Mouse (Mus musculus): ENCODE results near the gene Thop1. TPM values are rescaled to one million over a fixed set of nuclear protein-coding genes. Genes with fewer than 3 reads are reported as not detected.

The Thop1 gene
- polyA plus RNA-seq (2012), result 5.2 and 5.3 TPM in 2 replicates

GRCm38 (mm10) chr10:81069836-81070235 lies at the start of gene Thop1:
Gene Thop1, plus strand, starts transcription at chr10:81070035.
- peaks cover 9% of the 10 kb centered on the region for H3K27me3 ChIP-seq (ENCODE audit: control insufficient read depth)
- H3K36me3 ChIP-seq (ENCODE audit: control insufficient read depth), result peaks cover 28% of the 10 kb centered on the region
- no peaks in the 10 kb centered on the region for H3K9me3 ChIP-seq (ENCODE audit: control insufficient read depth, low read length)
- H3K4me3 ChIP-seq (replicated peaks), result peak within 1 kb of the TSS; percentile 66
- TF ChIP-seq TAL1 (IDR thresholded peaks at IDR 0.05; ENCODE audit: low read length) (no peak), GATA1 (IDR thresholded peaks at IDR 0.05; ENCODE audit: low read length) (no peak)
- H3K4me1 ChIP-seq (ENCODE audit: control insufficient read depth), result peaks cover 38% of the 10 kb centered on the region

GRCm38 (mm10) chr10:81020207-81020606 lies 49.6 kb upstream of the Thop1 start:
- H3K36me3 ChIP-seq (ENCODE audit: control insufficient read depth), result no peaks in the 10 kb centered on the region
- peaks cover 5% of the 10 kb centered on the region for H3K9me3 ChIP-seq (ENCODE audit: control insufficient read depth, low read length)
- peaks cover 34% of the 10 kb centered on the region for H3K4me1 ChIP-seq (ENCODE audit: control insufficient read depth)
- H3K4me3 ChIP-seq (replicated peaks), result no peak overlapping the region
- TF ChIP-seq GATA1 (IDR thresholded peaks at IDR 0.05; ENCODE audit: low read length) (no peak), TAL1 (IDR thresholded peaks at IDR 0.05; ENCODE audit: low read length) (no peak)
- H3K27me3 ChIP-seq (ENCODE audit: control insufficient read depth), result peaks cover 45% of the 10 kb centered on the region

GRCm38 (mm10) chr10:81021547-81022110 lies 48.2 kb upstream of the Thop1 start:
- H3K9me3 ChIP-seq (ENCODE audit: control insufficient read depth, low read length), result peaks cover 5% of the 10 kb centered on the region
- H3K27me3 ChIP-seq (ENCODE audit: control insufficient read depth), result peaks cover 57% of the 10 kb centered on the region
- no peak for TF ChIP-seq GATA1 (IDR thresholded peaks at IDR 0.05; ENCODE audit: low read length)
- H3K36me3 ChIP-seq (ENCODE audit: control insufficient read depth), result no peaks in the 10 kb centered on the region
- H3K4me3 ChIP-seq (replicated peaks), result no peak overlapping the region
- H3K4me1 ChIP-seq (ENCODE audit: control insufficient read depth), result peaks cover 27% of the 10 kb centered on the region

- Histone ChIP-seq H3K9me3 (ENCODE audit: control insufficient read depth, low read length) (peaks cover 5% of the 10 kb centered on the region), H3K4me3 (replicated peaks) (no peak overlapping the region), H3K4me1 (ENCODE audit: control insufficient read depth) (peaks cover 27% of the 10 kb centered on the region), H3K36me3 (ENCODE audit: control insufficient read depth) (no peaks in the 10 kb centered on the region), H3K27me3 (ENCODE audit: control insufficient read depth) (peaks cover 57% of the 10 kb centered on the region)
- TF ChIP-seq GATA1 (IDR thresholded peaks at IDR 0.05; ENCODE audit: low read length) (no peak), TAL1 (IDR thresholded peaks at IDR 0.05; ENCODE audit: low read length) (no peak)
Observed at GRCm38 (mm10) chr10:81022744-81023143, 47.1 kb upstream of the Thop1 start.

- Histone ChIP-seq H3K27me3 (ENCODE audit: control insufficient read depth) (peaks cover 57% of the 10 kb centered on the region), H3K9me3 (ENCODE audit: control insufficient read depth, low read length) (peaks cover 2% of the 10 kb centered on the region), H3K4me3 (replicated peaks) (no peak overlapping the region), H3K36me3 (ENCODE audit: control insufficient read depth) (no peaks in the 10 kb centered on the region), H3K4me1 (ENCODE audit: control insufficient read depth) (peaks cover 19% of the 10 kb centered on the region)
- no peak for TF ChIP-seq TAL1 (IDR thresholded peaks at IDR 0.05; ENCODE audit: low read length)
- no peak for TF ChIP-seq GATA1 (IDR thresholded peaks at IDR 0.05; ENCODE audit: low read length)
Observed at GRCm38 (mm10) chr10:81024346-81024937, 45.4 kb upstream of the Thop1 start.

- no peak for TF ChIP-seq TAL1 (IDR thresholded peaks at IDR 0.05; ENCODE audit: low read length)
- Histone ChIP-seq H3K36me3 (ENCODE audit: control insufficient read depth) (peaks cover 3% of the 10 kb centered on the region), H3K4me1 (ENCODE audit: control insufficient read depth) (peaks cover 15% of the 10 kb centered on the region), H3K27me3 (ENCODE audit: control insufficient read depth) (peaks cover 57% of the 10 kb centered on the region), H3K4me3 (replicated peaks) (no peak overlapping the region), H3K9me3 (ENCODE audit: control insufficient read depth, low read length) (peaks cover 2% of the 10 kb centered on the region)
Observed at GRCm38 (mm10) chr10:81025047-81025621, 44.7 kb upstream of the Thop1 start.

- H3K4me3 ChIP-seq (replicated peaks), result no peak within 1 kb of the TSS
- TF ChIP-seq GATA1 (IDR thresholded peaks at IDR 0.05; ENCODE audit: low read length) (no peak), TAL1 (IDR thresholded peaks at IDR 0.05; ENCODE audit: low read length) (no peak)
- peaks cover 55% of the 10 kb centered on the region for H3K27me3 ChIP-seq (ENCODE audit: control insufficient read depth)
- peaks cover 2% of the 10 kb centered on the region for H3K9me3 ChIP-seq (ENCODE audit: control insufficient read depth, low read length)
- peaks cover 9% of the 10 kb centered on the region for H3K36me3 ChIP-seq (ENCODE audit: control insufficient read depth)
- H3K4me1 ChIP-seq (ENCODE audit: control insufficient read depth), result peaks cover 15% of the 10 kb centered on the region
Observed at GRCm38 (mm10) chr10:81025639-81026275, 44.1 kb upstream of the Thop1 start, which contains the start of gene Diras1. Gene Diras1, minus strand, starts transcription at chr10:81025662.

- Histone ChIP-seq H3K27me3 (ENCODE audit: control insufficient read depth) (peaks cover 44% of the 10 kb centered on the region), H3K9me3 (ENCODE audit: control insufficient read depth, low read length) (peaks cover 2% of the 10 kb centered on the region), H3K4me1 (ENCODE audit: control insufficient read depth) (peaks cover 14% of the 10 kb centered on the region), H3K4me3 (replicated peaks) (no peak overlapping the region), H3K36me3 (ENCODE audit: control insufficient read depth) (peaks cover 18% of the 10 kb centered on the region)
- TF ChIP-seq TAL1 (IDR thresholded peaks at IDR 0.05; ENCODE audit: low read length), result no peak
- TF ChIP-seq GATA1 (IDR thresholded peaks at IDR 0.05; ENCODE audit: low read length), result no peak
Observed at GRCm38 (mm10) chr10:81026857-81027256, 43.0 kb upstream of the Thop1 start.

- Histone ChIP-seq H3K4me3 (replicated peaks) (no peak overlapping the region), H3K36me3 (ENCODE audit: control insufficient read depth) (peaks cover 19% of the 10 kb centered on the region), H3K27me3 (ENCODE audit: control insufficient read depth) (peaks cover 40% of the 10 kb centered on the region), H3K9me3 (ENCODE audit: control insufficient read depth, low read length) (no peaks in the 10 kb centered on the region; the same call in 1 of the 2 replicates), H3K4me1 (ENCODE audit: control insufficient read depth) (peaks cover 13% of the 10 kb centered on the region)
- TF ChIP-seq GATA1 (IDR thresholded peaks at IDR 0.05; ENCODE audit: low read length) (no peak), TAL1 (IDR thresholded peaks at IDR 0.05; ENCODE audit: low read length) (no peak)
Observed at GRCm38 (mm10) chr10:81027331-81027730, 42.5 kb upstream of the Thop1 start.
